7 mouse cellular contexts compared by ENCODE assay signal in the genomic region with DNA sequence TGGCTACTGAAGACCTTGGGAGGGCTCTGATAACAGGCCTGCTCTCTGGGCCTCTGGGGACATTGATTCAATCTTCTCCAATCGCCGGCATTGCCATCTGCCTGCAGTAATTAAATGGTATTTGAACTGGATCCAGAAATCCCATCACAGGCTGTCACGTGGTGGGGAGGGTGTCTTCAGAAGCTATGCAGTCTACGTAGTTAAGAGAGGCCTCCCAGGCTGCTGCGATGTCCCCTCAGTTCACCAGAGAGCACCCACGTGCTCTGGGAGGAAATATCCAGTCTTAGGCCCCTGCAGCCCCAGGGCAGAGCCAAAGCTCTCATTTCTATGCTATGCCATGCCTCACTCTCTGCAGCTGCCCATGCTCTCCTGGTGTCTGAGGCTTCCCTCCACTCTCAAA. TPM values are rescaled to one million over a fixed set of nuclear protein-coding genes. Genes with fewer than 3 reads are reported as not detected.
DNase-seq lines count a peak whose midpoint lies in the region; ATAC-seq and TF ChIP-seq lines count a peak whose summit lies in the region.

No protein-coding gene starts in this region.

- H3K4me1 ChIP-seq in liver, adult 2 months (ENCODE audit: control insufficient read depth, insufficient read depth, low read length) = peaks cover 4% of the 10 kb centered on the region
- H3K4me1 ChIP-seq in forebrain, embryonic 16.5 days (replicated peaks; ENCODE audit: control insufficient read depth, insufficient read depth, low read length) = peaks cover 67% of the 10 kb centered on the region
- H3K4me1 ChIP-seq in neural tube, embryonic 13.5 days (replicated peaks) = peaks cover 75% of the 10 kb centered on the region

- H3K4me3 ChIP-seq in liver, adult 2 months (ENCODE audit: insufficient read depth, low read depth, low read length) = no peak overlapping the region
- no peak overlapping the region for H3K4me3 ChIP-seq in forebrain, embryonic 16.5 days (replicated peaks; ENCODE audit: low read length)
- H3K4me3 ChIP-seq in neural tube, embryonic 13.5 days = no peak overlapping the region

- no peak overlapping the region for H3K4me2 ChIP-seq in forebrain, embryonic 16.5 days (ENCODE audit: low read length)
- H3K4me2 ChIP-seq in neural tube, embryonic 13.5 days = peak overlapping the region; percentile 26

- TF ChIP-seq CTCF in liver, adult 2 months (IDR thresholded peaks at IDR 0.05; ENCODE audit: low read depth, low read length) = no peak

- no peak for TF ChIP-seq POLR2A in liver, adult 2 months (IDR thresholded peaks at IDR 0.05; ENCODE audit: extremely low read depth, insufficient read depth, low read length)

- peak; percentile 36 for ATAC-seq in forebrain, embryonic 16.5 days
- peak; percentile 57 for ATAC-seq in neural tube, embryonic 13.5 days (ENCODE audit: low read depth)

- peak; percentile 28 for DNase-seq in liver, adult 2 months (ENCODE audit: extremely low read depth, low read depth, low spot score)
- DNase-seq in liver = no peak
- DNase-seq in layer of hippocampus, postnatal 10 days (ENCODE audit: low spot score in 2 of 2) = peak; percentile 50 to 56
- no peak for DNase-seq in thymus, postnatal 10 days (ENCODE audit: low spot score in 2 of 2)
- no peak for DNase-seq in urinary bladder, adult 2 months (ENCODE audit: low spot score)

- H3K27ac ChIP-seq in liver, adult 2 months (replicated peaks; ENCODE audit: insufficient read depth, low read depth, low read length) = peak overlapping the region; percentile 39
- peak overlapping the region; percentile 61 for H3K27ac ChIP-seq in forebrain, embryonic 16.5 days (ENCODE audit: low read length)
- H3K27ac ChIP-seq in neural tube, embryonic 13.5 days (replicated peaks) = peak overlapping the region; percentile 74

- H3K9me3 ChIP-seq in forebrain, embryonic 16.5 days (ENCODE audit: control insufficient read depth, low read length) = no peaks in the 10 kb centered on the region
- H3K9me3 ChIP-seq in neural tube, embryonic 13.5 days = no peaks in the 10 kb centered on the region

- 78% methylated on average over 6 of the region's 6 CpGs for WGBS in liver, adult 2 months
- WGBS in forebrain, embryonic 16.5 days = 8% methylated on average over 6 of the region's 6 CpGs
- 19% methylated on average over 6 of the region's 6 CpGs for WGBS in neural tube, embryonic 13.5 days

- no peaks in the 10 kb centered on the region for H3K27me3 ChIP-seq in liver, adult 2 months (ENCODE audit: control insufficient read depth, insufficient read depth, low read length)
- no peaks in the 10 kb centered on the region for H3K27me3 ChIP-seq in forebrain, embryonic 16.5 days (replicated peaks; ENCODE audit: control insufficient read depth, insufficient read depth, low read length)
- no peaks in the 10 kb centered on the region for H3K27me3 ChIP-seq in neural tube, embryonic 13.5 days

- H3K9ac ChIP-seq in liver, adult 2 months (ENCODE audit: low read depth, low read length) = no peak overlapping the region
- no peak overlapping the region for H3K9ac ChIP-seq in forebrain, embryonic 16.5 days (replicated peaks; ENCODE audit: low read depth, low read length)
- peak overlapping the region; percentile 17; the same call in 1 of the 2 replicates for H3K9ac ChIP-seq in neural tube, embryonic 13.5 days

- H3K79me2 ChIP-seq in liver, adult 2 months (ENCODE audit: control insufficient read depth, insufficient read depth, low read length) = no peaks in the 10 kb centered on the region

- no peaks in the 10 kb centered on the region for H3K36me3 ChIP-seq in liver, adult 2 months (ENCODE audit: control insufficient read depth, insufficient read depth, low read length)
- peaks cover 8% of the 10 kb centered on the region for H3K36me3 ChIP-seq in forebrain, embryonic 16.5 days (ENCODE audit: control insufficient read depth, insufficient read depth)
- peaks cover 26% of the 10 kb centered on the region for H3K36me3 ChIP-seq in neural tube, embryonic 13.5 days

RNA-seq across cellular contexts. Expression of a gene that starts 11.1 kb away (rescaled TPM):
- 0.74 and 0.94 TPM in 2 replicates for total RNA-seq in liver, adult 2 months (2014; rRNA removed)
- polyA plus RNA-seq in liver, adult 2 months (2012; rRNA removed) = 0.82 and 1.5 TPM in 2 replicates
- polyA plus RNA-seq in forebrain, embryonic 16.5 days (2015; fragmentation: Nextera tagmentation; extraction: Ambion mirVana) = 78.3 and 80.5 TPM in 2 replicates
- total RNA-seq in layer of hippocampus, postnatal 10 days (2021) = 100 to 1,000 TPM; 182 to 199 TPM
- polyA plus RNA-seq in neural tube, embryonic 13.5 days (2015; fragmentation: Nextera tagmentation; extraction: Ambion mirVana) = 34.6 and 41.7 TPM in 2 replicates
- polyA plus RNA-seq in urinary bladder, adult 2 months (2012; rRNA removed) = 2.4 and 2.8 TPM in 2 replicates

Comparison
In these comparisons a context has a peak if more than half of its experiments do, and no peak if none do; other contexts are left out.
1. DNase-seq: peak in liver, adult 2 months (single experiment) and layer of hippocampus, postnatal 10 days (2 of 2); none in liver (single experiment), thymus, postnatal 10 days (0 of 2) and urinary bladder, adult 2 months (single experiment).
2. Peak in every context shown above with its lines, with median percentiles within 50 percentile points of each other: H3K27ac ChIP-seq.